In the genomic region with DNA sequence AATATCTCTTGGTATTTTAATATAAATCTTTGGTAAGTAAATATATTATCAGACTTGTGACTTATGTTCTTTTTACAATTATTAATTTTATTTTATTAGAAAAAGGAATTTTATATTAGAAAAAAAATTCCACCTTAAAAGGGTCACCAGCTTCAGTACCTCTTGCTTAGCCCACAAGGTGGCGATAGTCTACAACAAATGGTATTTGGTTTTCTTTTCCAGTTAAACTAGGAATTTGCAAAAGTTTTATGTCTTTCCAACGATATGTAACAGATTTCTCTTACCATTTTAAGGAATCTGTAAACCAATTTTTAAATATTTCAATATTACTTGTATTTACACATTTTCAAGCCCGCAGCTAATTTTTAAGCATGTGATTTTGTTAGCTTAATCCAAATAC, we compare ENCODE assay signal across 8 mouse cellular contexts. TPM values are rescaled to one million over a fixed set of nuclear protein-coding genes. Genes with fewer than 3 reads are reported as not detected.
DNase-seq lines count a peak whose midpoint lies in the region; ATAC-seq and TF ChIP-seq lines count a peak whose summit lies in the region.

No protein-coding gene starts in this region.

- DNase-seq in cerebellum, adult 2 months: peak; percentile 35 to 42
- no peak for DNase-seq in cerebellum, adult 11-12 months
- DNase-seq in midbrain, embryonic 14.5 days: peak; percentile 92
- peak; percentile 56 for DNase-seq in embryo, embryonic 11.5 days (ENCODE audit: low read depth, low spot score)
- DNase-seq in kidney, postnatal 0 days (ENCODE audit: low spot score): peak; percentile 93
- peak; percentile 2 for DNase-seq in naive thymus-derived CD4-positive, alpha-beta T cell, adult 2 months (ENCODE audit: low read depth)
- no peak for DNase-seq in thymus, postnatal 25 days

- no peak overlapping the region for H3K9ac ChIP-seq in midbrain, embryonic 14.5 days (replicated peaks; ENCODE audit: low read length)
- H3K9ac ChIP-seq in midbrain, embryonic 15.5 days: no peak overlapping the region
- no peak overlapping the region for H3K9ac ChIP-seq in kidney, postnatal 0 days (ENCODE audit: low read depth, low read length)

- WGBS in cerebellum, adult 2 months: 22% methylated on average over 3 of the region's 3 CpGs
- WGBS in midbrain, embryonic 14.5 days: 23% methylated on average over 3 of the region's 3 CpGs
- 21% methylated on average over 3 of the region's 3 CpGs for WGBS in midbrain, embryonic 15.5 days
- WGBS in kidney, postnatal 0 days: 17% methylated on average over 3 of the region's 3 CpGs

- TF ChIP-seq POLR2A in cerebellum, adult 2 months (IDR thresholded peaks at IDR 0.05; ENCODE audit: borderline replicate concordance, insufficient read depth, low read length): no peak

- H3K9me3 ChIP-seq in midbrain, embryonic 14.5 days (ENCODE audit: control insufficient read depth, low read length): no peaks in the 10 kb centered on the region
- H3K9me3 ChIP-seq in midbrain, embryonic 15.5 days: no peaks in the 10 kb centered on the region
- H3K9me3 ChIP-seq in kidney, postnatal 0 days (replicated peaks; ENCODE audit: low read length): no peaks in the 10 kb centered on the region

- H3K4me2 ChIP-seq in midbrain, embryonic 14.5 days (ENCODE audit: low read length): no peak overlapping the region; the same call in 1 of the 2 replicates
- no peak overlapping the region for H3K4me2 ChIP-seq in midbrain, embryonic 15.5 days
- 0 out of 2 replicates have a peak overlapping the region, but pooled peaks have one; percentile 23 for H3K4me2 ChIP-seq in kidney, postnatal 0 days (ENCODE audit: low read length)

- no peaks in the 10 kb centered on the region for H3K4me1 ChIP-seq in cerebellum, adult 2 months (ENCODE audit: control insufficient read depth, insufficient read depth, low read length)
- H3K4me1 ChIP-seq in midbrain, embryonic 14.5 days (ENCODE audit: control insufficient read depth, insufficient read depth, low read length): no peaks in the 10 kb centered on the region
- H3K4me1 ChIP-seq in midbrain, embryonic 15.5 days: peaks cover 21% of the 10 kb centered on the region
- H3K4me1 ChIP-seq in kidney, postnatal 0 days (replicated peaks; ENCODE audit: insufficient read depth, low read length): no peaks in the 10 kb centered on the region

- no peak overlapping the region for H3K4me3 ChIP-seq in cerebellum, adult 2 months (replicated peaks; ENCODE audit: insufficient read depth, low read depth, low read length)
- H3K4me3 ChIP-seq in midbrain, embryonic 14.5 days (replicated peaks; ENCODE audit: low read depth, low read length): no peak overlapping the region
- no peak overlapping the region for H3K4me3 ChIP-seq in midbrain, embryonic 15.5 days
- no peak overlapping the region for H3K4me3 ChIP-seq in kidney, postnatal 0 days (replicated peaks; ENCODE audit: low read depth, low read length)

- TF ChIP-seq CTCF in cerebellum, adult 2 months (IDR thresholded peaks at IDR 0.05; ENCODE audit: borderline replicate concordance, insufficient read depth, low read depth, low read length): peak; percentile 17; the same call in 1 of the 2 replicates
- peak; percentile 78 for TF ChIP-seq CTCF in kidney, postnatal 0 days (IDR thresholded peaks at IDR 0.05; ENCODE audit: low read depth)

- ATAC-seq in midbrain, embryonic 14.5 days (ENCODE audit: low FRiP score, low TSS enrichment): no peak
- ATAC-seq in midbrain, embryonic 15.5 days (replicated peaks): no peak
- no peak for ATAC-seq in kidney, postnatal 0 days (replicated peaks; ENCODE audit: low FRiP score, low read depth)

- H3K27ac ChIP-seq in cerebellum, adult 2 months (ENCODE audit: insufficient read depth, low read length): no peak overlapping the region
- H3K27ac ChIP-seq in midbrain, embryonic 14.5 days (replicated peaks; ENCODE audit: low read depth, low read length): no peak overlapping the region
- H3K27ac ChIP-seq in midbrain, embryonic 15.5 days: no peak overlapping the region
- no peak overlapping the region for H3K27ac ChIP-seq in kidney, postnatal 0 days

- no peaks in the 10 kb centered on the region for H3K36me3 ChIP-seq in midbrain, embryonic 14.5 days (ENCODE audit: control insufficient read depth, insufficient read depth, low read length)
- H3K36me3 ChIP-seq in midbrain, embryonic 15.5 days (replicated peaks): no peaks in the 10 kb centered on the region
- H3K36me3 ChIP-seq in kidney, postnatal 0 days (ENCODE audit: insufficient read depth, low read length): no peaks in the 10 kb centered on the region

- H3K27me3 ChIP-seq in cerebellum, adult 2 months (ENCODE audit: control insufficient read depth, insufficient read depth, low read length): no peaks in the 10 kb centered on the region
- peaks cover 13% of the 10 kb centered on the region for H3K27me3 ChIP-seq in midbrain, embryonic 14.5 days (ENCODE audit: control insufficient read depth, insufficient read depth, low read length)
- H3K27me3 ChIP-seq in midbrain, embryonic 15.5 days (replicated peaks): peaks cover 9% of the 10 kb centered on the region; the same call in 1 of the 2 replicates
- no peaks in the 10 kb centered on the region for H3K27me3 ChIP-seq in kidney, postnatal 0 days (ENCODE audit: insufficient read depth, low read length)

RNA-seq across cellular contexts. Expression of a gene that starts 4.2 kb away (rescaled TPM):
- 13.2 and 13.7 TPM in 2 replicates for polyA plus RNA-seq in cerebellum, adult 2 months (2012; rRNA removed)
- polyA plus RNA-seq in midbrain, embryonic 14.5 days (2014; fragmentation: Nextera tagmentation; extraction: Ambion mirVana): 2.1 and 4.2 TPM in 2 replicates
- 6.5 and 6.6 TPM in 2 replicates for polyA plus RNA-seq in midbrain, embryonic 15.5 days (2015; fragmentation: Nextera tagmentation; extraction: Ambion mirVana)
- 75.9 and 82.8 TPM in 2 replicates for polyA plus RNA-seq in kidney, postnatal 0 days (2015; fragmentation: Nextera tagmentation; extraction: Ambion mirVana)

Comparison
In these comparisons a context has a peak if more than half of its experiments do, and no peak if none do; other contexts are left out.
1. DNase-seq: peak in cerebellum, adult 2 months (2 of 2), midbrain, embryonic 14.5 days (single experiment), embryo, embryonic 11.5 days (single experiment), kidney, postnatal 0 days (single experiment) and naive thymus-derived CD4-positive, alpha-beta T cell, adult 2 months (single experiment); none in cerebellum, adult 11-12 months (single experiment) and thymus, postnatal 25 days (single experiment).